Mouse (Mus musculus): ENCODE results near the gene Uvrag.

- TF ChIP-seq CTCF (IDR thresholded peaks at IDR 0.05; ENCODE audit: extremely low read depth, insufficient read depth, insufficient read length, insufficient replicate concordance) = no peak
- no peak for TF ChIP-seq POLR2A (IDR thresholded peaks at IDR 0.05; ENCODE audit: low read depth, low read length)
Observed at GRCm38 (mm10) chr7:98867053-98867793, 273.7 kb downstream of the Uvrag start.
